Mouse (Mus musculus) layer of hippocampus, adult 18-20 months (tissue): ENCODE measurements at regions not wholly inside any gene's neighbourhood (a gene's known extent, or its start where the extent isn't known, plus 50 kb on each side); places are given as distances from the start of the nearest gene placed in this dataset.
A peak's percentile ranks its signal among the peaks of the same experiment; 100 is the strongest.

ENCODE experiments used
- DNase-seq, 2 experiments: peaks; one replicate each; pipeline ENCODE4 v3.0.0; 2022; ENCODE audit warnings: low spot score in 2 of 2

GRCm38 (mm10) chr9:42196552-42196951 is 67.5 kb downstream of the Sc5d start:
- DNase-seq = no peak

GRCm38 (mm10) chr9:42196110-42196509 is 67.9 kb downstream of the Sc5d start:
- no peak for DNase-seq

GRCm38 (mm10) chr9:42195651-42196050 is 68.4 kb downstream of the Sc5d start:
- DNase-seq = no peak

DNA sequence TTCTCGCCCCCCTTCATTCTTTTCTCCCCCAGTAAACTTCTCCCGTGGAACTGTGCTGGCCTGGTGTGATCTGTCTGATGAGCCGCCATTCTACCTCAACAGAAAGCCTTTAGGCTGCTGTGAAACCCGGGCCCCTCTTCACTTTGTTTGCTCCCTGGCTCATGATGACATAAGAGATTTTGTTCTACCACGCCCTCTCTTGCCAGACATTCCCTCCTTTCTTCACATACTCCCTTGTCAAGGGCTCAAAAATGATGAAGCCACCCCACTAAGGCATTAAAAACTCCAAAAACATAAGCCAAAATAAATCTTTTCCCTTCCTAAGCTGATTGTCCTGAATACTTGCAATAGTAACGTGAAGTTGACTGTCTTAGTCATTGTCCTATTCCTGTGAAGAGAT is 69.1 kb downstream of the Sc5d start:
- DNase-seq = no peak

- DNase-seq = no peak
These were observed 69.9 kb downstream of the Sc5d start for GRCm38 (mm10) chr9:42194176-42194575.

- DNase-seq = no peak
These were observed 69.1 kb upstream of the Sorl1 start for GRCm38 (mm10) chr9:42192967-42193733.

DNA sequence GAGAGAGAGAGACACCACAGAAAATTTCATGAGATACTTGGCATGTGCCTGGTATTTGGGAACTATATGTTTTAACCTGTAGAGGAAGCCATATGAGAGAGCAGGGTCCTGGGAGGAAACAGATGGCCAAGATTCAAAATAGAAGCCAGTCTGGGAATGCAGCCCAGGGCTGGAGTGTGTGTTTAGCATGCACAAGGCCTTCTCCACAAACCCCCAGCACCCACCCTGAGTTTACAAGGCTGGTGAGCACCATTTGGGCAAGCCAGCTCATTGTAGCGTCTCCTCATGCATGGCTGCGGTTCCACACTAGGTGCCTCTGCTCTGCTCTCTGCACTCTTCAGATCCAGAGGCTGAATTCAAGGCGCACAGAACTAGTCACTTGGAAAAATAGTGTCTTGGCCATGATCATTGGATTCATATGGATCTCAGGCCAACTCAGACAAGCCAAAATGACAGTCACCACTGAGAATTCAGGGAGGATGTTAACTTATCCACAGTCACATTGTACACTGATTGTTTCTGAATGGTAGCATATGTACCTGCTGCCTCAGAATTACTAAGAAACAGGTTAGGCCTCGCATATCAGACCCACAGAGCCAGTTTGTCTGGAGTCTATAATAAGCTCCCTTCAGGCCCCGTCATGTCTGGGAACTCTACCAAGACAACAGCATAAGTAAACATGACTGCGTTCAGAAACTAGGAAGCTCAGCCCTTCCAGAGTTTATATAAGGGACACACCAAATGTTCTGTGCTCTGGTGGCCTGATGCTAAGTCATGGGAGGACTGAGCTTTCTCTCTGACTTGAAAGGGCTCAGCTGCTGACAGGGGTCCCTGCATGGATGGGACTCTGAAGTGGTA is 63.5 kb upstream of the Sorl1 start:
- peak; percentile 39 to 79 for DNase-seq

DNA sequence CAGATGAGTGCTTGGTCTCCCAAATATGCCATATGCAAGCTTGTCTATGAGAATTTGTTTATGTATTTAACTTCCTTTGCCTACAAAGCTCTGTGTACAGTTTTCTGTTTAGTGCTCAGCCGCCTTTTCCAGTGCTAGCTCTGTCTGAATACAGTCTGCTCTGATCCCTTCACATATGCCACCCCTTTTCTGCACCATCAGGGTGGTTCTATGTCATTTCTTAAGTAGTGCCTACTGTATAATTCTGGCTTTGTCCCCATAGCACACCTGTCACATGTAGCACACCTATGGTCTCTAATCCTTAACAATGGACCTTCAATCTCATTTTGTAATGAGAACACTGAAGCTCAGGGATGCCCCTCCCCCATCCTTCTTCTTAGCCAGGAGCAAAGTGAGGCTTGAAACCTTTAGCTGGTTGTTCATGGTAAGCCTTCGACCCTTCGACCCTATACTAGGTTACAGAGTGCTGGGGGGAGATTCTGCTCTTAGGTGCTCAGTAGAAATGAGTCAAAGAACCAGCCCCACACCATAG is 60.1 kb upstream of the Sorl1 start:
- DNase-seq = peak in 1 of 2 experiments; percentile 20

DNA sequence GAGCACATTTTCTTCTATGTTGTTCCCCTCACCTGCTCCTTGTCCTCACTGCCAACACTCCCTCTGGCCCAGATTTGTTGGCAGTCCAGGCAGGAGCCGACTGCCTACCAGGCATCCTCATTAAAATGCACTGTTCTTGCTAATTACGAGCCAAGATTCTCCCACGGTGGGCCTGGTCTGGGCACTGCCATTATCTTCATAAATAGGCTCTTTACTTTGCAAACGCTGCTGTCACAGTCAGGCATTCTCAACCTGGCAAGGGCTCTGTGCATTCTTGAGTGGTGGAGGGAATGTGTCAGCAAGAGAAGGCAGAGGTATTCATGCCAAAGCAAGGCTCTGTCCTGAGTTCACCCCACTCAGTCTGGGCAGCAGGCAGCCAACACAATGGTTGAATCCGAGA is 59.4 kb upstream of the Sorl1 start:
- peak; percentile 78 to 87 for DNase-seq

DNA sequence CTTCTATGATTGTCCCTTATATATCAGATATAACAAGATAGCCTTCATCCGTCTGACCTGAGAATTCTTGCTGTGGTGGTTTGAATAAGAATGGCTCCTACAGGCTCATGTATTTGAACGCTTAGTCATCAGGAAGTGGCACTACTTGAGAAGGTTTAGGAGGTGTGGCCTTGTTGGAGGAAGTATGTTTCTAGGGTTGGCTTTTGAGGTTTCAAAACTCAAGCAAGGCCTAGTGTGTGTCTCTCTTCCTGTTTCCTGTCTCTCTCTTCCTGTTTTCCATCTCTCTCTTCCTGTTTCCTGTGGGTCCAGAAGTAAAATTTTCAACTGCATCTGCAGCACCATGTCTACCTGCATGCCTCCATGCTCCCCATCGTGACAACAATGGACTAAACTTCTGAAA is 58.3 kb upstream of the Sorl1 start:
- DNase-seq = no peak

DNA sequence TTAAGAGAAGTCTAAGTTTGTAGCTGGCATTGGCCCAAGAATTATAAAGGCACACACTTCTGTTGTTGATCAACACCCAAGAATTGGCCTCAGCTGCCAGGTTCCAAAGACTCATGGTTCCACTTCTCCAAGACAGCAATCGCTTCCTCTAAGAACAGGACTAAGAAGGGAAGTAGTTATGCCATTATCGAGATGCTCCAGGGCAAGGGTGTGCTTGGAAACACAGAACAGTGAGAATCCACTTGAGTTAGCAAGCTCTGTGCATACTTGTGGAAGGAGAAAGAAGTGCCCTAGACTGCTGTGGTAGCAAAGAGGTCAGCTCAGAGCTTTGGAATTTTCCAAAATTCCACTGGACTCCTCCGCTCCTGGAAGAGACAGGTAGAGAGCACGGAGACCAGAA is 56.1 kb upstream of the Sorl1 start:
- no peak for DNase-seq

DNA sequence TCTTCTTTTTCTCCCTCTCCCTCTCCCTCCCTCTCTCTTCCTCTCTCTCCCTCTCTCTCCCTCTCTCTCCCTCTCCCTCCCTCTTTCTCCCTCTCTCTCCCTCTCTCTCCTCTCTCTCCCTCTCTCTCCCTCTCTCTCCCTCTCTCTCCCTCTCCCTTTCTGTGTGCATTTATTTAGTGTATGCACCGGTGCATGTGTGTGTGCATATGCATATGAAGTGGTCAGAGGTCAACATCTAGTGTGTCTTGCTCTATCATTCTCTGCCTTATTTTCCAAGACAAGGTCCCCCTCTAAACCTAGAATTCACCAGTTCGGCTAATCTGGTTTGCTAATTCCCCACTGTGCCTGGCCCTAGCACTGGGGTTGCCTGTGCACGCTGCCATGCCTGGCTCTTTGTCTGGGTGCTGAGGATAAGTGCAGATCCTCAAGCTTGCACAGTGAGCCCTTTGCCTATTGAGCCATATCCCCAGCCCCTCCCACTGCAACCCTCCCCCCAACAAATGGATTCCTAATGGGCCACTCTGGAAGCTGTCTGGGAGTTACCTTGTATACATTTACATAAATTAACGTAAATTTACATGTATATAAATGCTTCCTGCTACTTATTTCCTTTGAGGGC is 54.8 kb upstream of the Sorl1 start:
- no peak for DNase-seq

DNA sequence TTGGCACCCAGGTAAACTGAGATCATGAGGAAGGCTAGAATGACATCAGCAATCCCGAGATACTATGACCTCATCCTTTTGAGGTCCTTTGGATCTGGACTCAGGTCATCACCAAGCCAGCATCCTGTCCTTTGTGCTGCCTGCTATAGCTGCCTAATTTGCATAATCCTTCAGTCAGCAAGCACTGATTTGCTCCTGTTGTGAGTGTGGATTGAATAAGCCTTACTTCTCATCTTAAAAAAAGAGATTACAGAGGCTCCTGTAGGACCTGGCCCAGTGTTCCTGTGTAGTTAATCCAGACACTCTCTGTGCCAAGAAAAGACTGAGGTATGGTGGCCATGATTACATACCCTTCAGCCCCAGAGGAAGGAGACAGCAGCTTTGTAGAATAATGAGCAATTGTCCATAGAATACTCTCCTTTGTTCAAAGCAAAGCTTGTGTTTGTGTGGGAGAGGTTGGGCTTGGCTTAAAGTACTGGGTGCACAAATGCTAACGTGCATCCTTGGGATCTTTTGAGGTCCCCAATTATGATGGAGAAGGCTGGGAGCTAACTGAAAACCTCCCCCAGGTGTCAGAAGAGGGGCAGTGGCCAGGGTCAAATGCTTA is 50.4 kb upstream of the Sorl1 start:
- no peak for DNase-seq
